Mouse (Mus musculus): ENCODE data around the gene Tnfrsf4.

DNA sequence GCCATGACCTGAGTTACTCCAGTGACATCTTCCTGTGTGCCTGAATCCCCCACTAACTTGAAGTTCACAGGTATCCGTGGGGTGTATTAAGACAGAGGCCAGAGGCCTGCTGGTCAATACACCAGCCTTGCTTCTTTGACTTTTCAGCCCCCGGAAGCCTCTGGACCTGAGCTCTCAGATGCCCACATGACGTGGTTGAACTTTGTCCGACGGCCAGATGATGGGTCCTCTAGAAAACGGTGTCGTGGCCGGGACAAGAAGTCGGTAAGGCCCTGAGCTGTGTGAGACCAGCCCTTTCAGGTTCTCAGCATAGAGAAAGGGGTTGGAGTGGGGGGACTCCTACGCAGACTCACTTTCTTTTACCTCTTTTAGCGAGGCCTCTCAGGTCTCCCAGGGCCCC, 49.2 kb upstream of the Tnfrsf4 start:
- TF ChIP-seq POLR2A (IDR thresholded peaks at IDR 0.05; ENCODE audit: control insufficient read depth, extremely low read depth, insufficient read depth, low read length, poor library complexity), result no peak
- no peak for TF ChIP-seq CTCF (IDR thresholded peaks at IDR 0.05; ENCODE audit: borderline replicate concordance, control insufficient read depth, extremely low read depth, insufficient read depth, low read length, poor library complexity)

All from thymus, adult 2 months (tissue).